Mouse (Mus musculus): ENCODE data around the gene Aco2.

The Aco2 gene

GRCm38 (mm10) chr15:81872262-81873136 lies at the start of gene Aco2:
TSS of gene Aco2 (plus strand) at chr15:81872309.
- DNase-seq: peak; percentile 99

DNA sequence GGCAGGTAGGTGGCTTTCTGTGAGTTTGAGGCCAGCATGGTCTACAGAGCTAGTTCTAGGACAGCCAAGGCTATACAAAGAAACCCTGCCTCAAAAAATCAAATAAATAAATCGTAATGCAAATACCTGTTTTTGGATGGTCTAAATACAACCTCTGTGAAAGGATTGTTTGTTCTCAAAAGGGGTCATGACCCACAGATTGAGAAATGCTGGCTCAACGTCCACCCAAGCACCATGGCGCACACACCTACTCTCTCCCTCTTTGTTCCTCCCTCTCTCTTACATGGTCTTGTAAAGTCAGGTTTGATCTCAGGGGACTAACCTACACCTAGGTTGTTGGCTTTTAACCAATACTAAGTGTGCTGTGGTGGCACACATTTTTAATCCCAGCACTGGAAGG lies 49.5 kb upstream of the Aco2 start:
- no peak for DNase-seq

DNA sequence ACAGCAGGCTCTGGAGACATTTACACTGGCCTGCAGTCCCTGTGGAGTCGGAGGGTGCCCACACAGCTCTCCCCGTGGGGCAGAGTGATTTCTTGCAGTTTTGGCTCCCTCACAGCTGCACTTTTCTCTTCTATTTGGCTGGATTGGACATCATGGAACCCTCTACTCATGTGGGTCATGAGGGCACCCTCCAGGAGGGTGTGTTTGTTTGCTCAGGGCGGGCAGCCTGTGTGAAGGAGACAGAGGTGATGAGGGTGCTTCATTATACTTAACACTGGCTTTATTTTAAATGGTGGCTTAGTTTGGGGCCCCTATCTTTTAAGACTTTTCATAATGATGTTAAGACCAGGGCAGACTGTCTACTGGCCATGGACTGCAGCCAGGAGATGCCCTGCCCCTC lies 47.3 kb upstream of the Aco2 start:
- DNase-seq: no peak

DNA sequence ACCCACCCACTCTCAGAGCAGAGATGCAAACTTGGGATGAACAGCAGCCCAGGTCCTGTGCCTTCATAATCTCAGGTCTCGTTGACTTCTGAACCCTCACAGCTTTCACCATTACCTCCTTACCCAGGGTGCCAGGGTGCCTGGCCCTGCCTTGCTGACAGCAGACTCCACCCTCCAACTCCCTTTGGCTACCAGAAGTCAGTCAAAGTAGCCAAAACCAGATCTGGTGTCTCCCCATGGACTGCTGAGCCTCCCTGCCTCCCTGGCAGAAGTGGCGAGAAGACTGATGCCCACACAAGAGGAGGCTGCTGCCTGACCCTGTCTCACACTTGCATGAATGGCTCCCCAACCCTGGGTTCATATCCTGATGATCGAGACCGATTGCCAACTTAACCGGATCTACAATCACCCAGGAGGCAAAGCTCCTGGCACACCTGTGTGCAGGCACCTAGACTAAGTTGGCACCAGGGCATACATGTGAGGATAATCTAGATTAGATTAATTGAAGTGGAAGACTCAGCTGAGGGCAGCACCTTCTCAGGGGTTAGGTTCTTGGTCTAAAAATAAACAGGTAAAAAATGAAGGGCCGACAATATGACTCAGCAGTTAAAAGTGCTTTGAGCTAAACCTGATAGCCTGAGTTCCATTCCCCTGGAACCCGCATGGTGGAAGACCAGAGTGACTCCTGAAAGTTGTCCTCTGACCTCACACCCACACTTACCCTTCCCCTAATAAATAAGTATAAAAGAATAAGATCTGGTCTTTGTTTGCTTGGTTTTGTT lies 43.5 kb upstream of the Aco2 start:
- no peak for DNase-seq

GRCm38 (mm10) chr15:81829208-81829580 lies 42.9 kb upstream of the Aco2 start:
- no peak for DNase-seq

DNA sequence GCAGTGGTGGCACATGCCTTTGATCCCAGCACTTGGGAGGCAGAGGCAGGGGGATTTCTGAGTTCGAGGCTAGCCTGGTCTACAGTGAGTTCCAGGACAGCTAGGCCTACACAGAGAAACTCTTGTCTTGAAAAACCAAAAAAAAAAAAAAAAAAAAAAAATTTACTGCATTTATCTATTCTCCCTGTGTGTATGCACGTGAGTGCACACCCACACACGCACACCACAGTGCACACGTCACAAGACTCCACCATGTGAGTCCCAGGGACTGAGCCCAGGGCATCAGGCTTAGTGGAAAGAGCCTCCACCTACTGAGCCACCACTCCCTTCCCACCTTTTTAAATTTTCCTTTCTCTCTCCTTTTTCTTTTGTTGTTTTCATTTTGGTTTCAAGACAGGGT lies 41.6 kb upstream of the Aco2 start:
- no peak for DNase-seq

DNA sequence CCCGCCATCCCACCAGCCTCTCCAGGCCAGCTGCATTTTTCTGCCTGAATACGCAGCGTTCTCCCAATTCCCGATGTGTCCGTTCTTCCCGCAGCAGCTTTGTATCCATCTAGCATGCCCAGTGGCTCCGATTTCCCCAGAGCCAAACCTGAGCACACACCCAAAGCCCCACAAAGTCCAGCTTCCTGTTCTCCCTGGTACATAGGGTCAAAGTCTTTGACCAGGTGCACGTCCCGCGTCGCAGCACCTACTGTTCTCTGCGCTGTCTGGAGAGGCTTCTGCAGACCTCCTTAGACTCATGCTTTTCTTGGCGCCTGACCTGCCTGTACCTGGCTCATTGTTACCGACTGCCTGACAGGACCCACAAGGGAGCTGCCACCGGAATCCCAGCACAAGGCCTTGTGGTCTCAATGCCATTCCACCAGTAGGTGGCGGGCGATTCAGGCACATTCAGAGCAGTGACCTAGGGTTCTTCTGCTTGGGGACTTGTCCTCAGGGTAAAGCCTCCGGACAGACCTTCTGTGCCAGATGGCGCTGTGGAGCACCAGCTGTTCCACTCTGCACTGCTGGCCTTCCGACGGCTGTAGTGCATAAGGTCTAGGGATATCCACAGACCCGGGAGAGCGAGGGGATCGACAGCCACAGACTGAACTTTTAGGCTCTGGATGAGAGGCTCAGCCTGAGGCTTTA lies 40.8 kb upstream of the Aco2 start:
- DNase-seq: peak; percentile 91

- DNase-seq: no peak
Measured at GRCm38 (mm10) chr15:81832219-81832618, 39.9 kb upstream of the Aco2 start.

DNA sequence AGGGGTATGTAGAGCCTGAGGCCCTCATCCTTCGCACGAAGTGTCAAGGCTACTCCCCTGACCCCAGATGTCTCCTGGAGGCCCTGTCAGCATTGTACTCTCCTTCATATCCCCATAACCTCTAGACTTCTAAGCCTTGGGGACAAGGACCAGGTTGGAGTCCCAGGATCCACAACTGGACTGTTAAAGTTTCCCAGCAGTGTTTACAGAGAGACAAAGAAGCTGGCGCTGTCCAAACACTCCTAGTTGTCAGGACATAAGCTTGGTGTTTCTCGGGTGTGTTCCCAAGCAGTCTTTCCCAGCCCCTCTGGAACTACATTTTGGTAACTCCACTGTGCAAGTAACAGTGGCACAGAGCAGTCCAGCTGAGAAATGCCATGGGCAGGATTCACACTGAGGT lies 38.6 kb upstream of the Aco2 start:
- DNase-seq: no peak

DNA sequence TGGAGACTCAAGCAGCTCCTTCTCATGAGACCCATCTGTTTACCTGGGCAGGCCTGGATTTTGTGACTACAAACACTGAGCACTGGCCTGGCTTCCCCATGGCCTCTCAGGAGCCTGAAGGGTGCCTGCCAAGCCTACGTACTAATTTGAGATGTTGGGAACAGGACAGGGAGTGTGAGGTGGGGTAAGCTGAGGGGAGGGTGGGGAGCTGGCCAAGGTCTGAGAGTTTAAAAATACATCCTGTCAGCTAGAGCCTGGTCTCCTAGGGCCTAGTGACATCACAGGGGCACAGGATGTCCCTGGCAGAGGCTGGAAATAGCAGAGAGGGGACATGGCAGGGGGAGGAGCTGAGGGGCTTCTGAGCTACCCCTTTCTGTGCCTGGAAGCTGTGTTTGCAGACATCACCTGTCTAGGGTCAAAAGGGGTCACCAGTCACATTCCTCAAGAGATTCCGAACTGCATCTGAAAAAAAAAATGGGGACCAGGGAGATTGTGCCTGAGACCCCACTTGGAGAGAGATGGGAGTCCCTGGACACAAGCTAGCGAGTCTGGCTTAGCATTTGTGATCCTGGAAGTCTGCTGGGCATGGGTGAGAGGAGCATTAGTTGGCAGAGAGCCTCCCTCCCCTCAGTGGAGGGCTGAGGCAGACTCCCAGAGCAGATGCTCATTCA lies 37.8 kb upstream of the Aco2 start:
- DNase-seq: peak; percentile 53

DNA sequence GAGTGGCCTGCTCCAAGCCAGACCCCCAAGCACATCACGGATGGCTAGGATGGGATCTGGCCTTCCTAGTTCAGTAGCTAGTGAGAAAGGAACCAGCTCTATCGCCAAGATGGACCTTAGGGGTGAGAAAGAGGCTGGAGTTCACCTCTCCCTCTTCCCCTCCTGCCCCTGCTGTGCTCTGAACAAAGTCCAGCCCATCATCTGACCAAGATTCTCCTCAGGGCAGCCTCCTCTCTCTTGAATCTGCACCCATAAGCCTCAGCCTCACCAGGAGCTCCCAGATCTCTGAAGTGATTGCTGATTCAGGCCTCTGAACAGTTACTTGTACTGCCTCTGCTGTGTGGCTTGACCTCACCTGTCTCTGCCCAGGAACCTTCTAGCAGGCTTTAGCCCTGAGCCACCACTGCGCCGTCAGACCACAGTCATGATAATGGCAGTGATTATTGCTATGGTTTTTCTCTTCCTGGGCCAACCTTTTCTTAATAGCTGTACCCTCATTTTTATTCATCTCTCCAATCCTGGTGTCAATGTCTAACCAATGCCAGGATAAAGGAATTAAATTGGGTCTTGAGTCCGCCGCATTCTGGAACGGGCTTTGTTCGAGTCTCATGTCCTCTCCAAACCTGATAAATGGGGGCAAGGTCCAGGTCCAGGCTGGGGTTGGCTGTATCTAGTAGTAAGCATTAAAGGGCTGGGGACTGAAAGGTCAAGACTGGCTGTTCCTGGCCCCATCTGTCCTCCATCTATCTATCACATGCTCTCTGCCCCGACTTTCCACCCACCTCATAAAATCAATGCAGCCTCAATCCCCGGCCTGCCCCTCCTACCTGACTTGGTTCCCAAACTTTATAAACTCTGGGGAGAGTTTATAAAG lies 36.9 kb upstream of the Aco2 start:
- DNase-seq: no peak

DNA sequence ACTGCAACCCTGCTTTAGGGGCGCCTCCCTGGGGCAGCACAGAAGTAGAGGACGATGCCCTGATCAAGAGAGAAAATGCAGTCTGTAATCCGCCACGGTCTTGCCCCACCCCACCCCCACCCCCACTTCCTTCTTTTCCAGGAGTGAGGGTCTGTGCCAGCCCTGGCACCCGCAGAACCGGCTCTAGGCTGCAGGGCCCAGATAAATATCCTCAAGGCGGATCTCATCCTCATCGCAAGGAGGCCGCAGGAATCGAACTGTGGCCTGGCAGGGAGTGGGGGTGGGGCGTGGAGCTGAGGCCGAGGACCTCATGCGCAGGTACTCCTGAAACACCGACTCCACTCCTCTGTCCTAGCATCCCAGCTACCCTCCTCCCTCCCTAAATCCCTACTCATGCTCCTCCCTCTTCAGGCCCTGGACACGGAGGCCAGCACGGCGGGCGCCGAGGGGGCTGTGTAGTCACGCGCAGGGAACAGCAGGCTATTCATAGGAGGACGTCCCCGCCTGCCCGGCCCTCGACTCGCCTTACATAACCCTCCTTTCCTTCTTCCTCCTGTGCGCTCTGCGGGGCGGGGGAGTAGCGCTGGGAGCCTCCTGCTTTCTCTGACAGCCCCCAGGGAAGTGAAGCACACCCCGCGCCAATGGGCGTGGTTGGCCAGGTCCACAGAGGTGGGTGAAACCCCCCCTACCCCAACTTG lies 35.8 kb upstream of the Aco2 start:
- DNase-seq: peak; percentile 83

DNA sequence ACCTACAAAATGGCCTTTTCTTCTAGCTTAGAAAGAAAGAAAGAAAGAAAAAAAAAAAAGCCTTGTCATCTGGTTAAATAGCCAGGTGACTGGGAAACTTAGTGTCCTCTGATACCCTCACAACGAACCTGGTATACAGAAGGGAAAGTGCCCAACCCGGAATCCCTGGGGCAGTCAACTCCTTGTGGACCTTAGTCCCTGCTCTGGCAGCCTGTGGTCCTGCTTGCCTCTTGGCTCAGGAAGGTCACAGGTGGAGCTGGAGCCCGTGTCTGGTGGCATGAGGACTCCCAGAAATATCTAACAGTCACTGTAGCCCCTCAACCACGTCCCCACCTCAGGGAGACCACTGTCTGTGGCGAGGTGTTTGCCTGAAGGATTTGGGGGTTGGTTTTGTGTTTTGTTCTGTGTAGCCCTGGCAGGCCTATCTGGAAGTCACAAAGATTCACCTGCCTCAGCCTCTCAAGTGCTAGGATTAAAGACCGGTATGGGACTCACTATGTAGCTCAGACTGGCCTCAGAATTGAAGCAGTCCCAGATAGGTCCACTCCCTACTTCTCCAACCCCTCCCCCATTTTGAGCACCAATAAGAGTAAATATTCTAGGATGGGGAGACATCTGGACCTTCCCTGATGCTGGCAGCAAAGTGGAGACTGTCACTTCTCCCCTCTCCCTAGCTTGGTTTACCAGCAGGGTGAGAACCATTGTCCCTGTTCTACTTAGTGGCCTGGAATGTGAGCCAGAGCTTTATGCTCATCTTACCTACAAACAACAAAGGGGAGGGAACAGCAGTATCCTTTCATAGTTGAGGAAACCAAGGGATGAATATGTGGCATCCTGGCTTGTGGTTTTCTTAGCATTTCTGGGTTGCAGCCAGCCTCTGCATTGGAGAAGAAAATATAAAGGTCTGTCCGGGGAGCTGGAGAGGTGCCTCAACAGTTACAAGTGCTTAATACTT lies 34.9 kb upstream of the Aco2 start:
- DNase-seq: no peak

- DNase-seq: no peak
Measured at GRCm38 (mm10) chr15:81838554-81839235, 33.4 kb upstream of the Aco2 start.

GRCm38 (mm10) chr15:81839634-81840033 lies 32.5 kb upstream of the Aco2 start:
- DNase-seq: peak; percentile 96

GRCm38 (mm10) chr15:81840306-81840705 lies 31.8 kb upstream of the Aco2 start:
- no peak for DNase-seq

DNA sequence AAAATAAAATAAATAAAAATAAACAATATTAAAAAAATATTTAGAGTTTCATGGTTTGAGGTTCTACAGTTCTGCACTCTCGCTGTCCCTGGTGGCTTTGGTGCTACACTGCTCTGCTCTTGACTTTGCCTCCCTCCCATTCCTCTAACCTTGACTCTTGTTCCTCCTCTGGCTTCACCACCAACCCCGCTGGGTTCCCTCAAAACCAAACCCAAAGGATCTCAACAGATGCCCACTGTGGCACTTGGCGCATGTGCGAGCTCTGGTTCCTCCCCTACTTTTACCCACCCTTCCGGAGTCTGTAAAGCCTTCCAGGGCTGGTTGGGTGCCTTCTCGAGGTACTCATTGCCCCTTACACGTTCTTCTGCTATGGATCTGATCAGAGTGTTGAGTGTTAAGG lies 29.8 kb upstream of the Aco2 start:
- no peak for DNase-seq

GRCm38 (mm10) chr15:81845033-81845625 lies 27.0 kb upstream of the Aco2 start:
- DNase-seq: no peak

DNA sequence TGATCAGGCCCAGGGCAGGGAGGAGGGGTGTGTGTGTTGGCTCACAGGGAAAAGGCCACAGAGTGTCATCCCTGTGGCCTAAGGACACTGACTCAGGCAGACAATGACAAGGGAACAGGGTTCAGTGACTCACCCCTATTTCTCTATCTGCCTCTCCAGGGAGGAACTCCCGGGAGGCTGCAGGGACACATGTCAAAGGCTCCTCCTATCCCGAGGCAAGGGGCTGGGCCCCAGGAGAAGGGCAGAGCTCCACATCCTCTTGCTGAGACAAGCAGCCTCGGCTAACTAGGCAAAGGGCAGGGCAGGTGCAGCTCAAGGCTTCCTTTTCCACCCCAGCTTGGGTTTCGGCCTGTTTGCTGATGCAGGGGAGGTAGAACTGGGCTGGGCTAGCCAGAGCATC lies 26.4 kb upstream of the Aco2 start:
- no peak for DNase-seq

Data from cerebellum, adult 8-10 months (tissue).